Mouse (Mus musculus) G1E-ER4 (cell line): Measurements from ENCODE around the gene Top3a. TPM values are rescaled to one million over a fixed set of nuclear protein-coding genes. Genes with fewer than 3 reads are reported as not detected.
"Not testable (repeated sequence)": the region's sequence is repeated elsewhere in the genome, so short reads cannot be mapped to it uniquely, and the experiment has no call there.

Experiments
- GATA1 ChIP-seq: IDR thresholded peaks from one replicate; pipeline ENCODE4 v1.8.0; 2012; ENCODE audit warnings: low read length, inconsistent platforms
- polyA plus RNA-seq: library from polyadenylated mRNA; stranded (reverse); fragments of >175 nt; gene quantifications from 2 replicates; pipeline ENCODE4 v1.2.3, GENCODE M21; 2012

The Top3a gene
- polyA plus RNA-seq, result 5.2 and 9.2 TPM in 2 replicates

DNA sequence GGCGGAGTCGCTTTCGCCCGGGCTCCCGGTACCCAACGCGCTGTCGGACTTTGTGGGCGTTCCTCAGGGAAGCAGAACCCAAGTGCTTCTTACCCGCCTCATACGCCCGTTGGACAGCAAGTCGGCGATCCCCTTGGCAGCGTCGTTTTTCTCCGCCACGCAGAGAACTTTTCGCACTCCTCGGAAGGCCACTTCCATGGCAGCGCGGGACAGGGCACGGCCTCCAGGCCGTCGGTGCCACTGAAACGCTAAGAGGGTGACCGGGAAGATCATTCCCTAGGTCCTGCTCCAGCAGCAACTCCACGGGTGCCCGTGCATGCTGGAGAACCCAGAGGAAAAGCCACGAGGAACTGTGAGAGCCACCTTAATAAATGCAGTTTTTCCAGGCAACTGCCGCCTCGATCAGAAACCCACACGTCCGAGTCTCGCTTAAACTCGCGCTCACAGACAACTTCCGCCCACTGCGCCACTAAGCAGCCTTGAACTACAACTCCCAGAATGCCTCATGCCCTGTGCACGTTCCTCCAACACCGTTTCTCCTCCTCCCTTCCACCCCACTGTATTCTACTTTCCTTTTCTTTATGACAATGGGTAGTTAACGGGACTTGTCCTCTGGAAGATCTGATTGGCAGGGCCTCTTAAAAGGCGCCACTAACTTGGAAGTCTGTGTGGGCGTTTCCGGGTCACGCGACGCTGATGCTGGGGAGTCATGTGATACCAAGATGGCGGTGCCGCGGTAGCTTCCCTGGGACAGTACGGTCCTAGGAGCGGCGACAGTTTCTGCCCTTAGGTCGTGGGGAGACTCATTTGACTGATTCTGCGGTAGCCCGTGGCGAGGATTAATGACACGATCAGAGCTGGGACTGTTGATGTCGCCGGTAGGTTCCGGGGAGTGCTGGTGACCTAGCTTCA, at the start of gene Top3a, which contains the start of gene Smcr8:
TSS of gene Top3a (minus strand) at position 537 of the 912 bp plus-strand sequence.
TSS of gene Smcr8 (plus strand) at position 696 of the 912 bp plus-strand sequence.
- no peak for TF ChIP-seq GATA1

GRCm38 (mm10) chr11:60826700-60827099, 49.5 kb upstream of the Top3a start:
- TF ChIP-seq GATA1, result no peak

GRCm38 (mm10) chr11:60825191-60825590, 48.0 kb upstream of the Top3a start:
- TF ChIP-seq GATA1, result no peak

DNA sequence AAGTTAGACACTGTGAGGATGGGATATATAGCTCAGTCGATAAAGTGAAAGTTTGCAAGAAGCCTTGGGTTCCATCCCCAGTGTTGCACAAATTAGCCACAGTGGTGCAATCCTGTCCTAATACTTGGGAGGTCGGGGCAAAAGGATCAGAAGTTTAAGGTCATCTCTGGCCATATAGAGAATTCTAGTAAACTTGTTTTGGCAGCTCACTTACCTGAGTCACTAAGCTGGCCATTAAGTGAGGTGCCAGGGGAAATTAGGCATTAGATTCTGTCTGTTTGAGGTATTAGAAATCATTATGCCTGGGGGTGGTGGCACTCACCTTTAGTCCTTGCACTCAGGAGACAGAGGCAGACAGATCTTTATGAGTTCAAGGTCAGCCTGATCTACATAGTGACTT, 46.6 kb upstream of the Top3a start:
- TF ChIP-seq GATA1, result no peak

DNA sequence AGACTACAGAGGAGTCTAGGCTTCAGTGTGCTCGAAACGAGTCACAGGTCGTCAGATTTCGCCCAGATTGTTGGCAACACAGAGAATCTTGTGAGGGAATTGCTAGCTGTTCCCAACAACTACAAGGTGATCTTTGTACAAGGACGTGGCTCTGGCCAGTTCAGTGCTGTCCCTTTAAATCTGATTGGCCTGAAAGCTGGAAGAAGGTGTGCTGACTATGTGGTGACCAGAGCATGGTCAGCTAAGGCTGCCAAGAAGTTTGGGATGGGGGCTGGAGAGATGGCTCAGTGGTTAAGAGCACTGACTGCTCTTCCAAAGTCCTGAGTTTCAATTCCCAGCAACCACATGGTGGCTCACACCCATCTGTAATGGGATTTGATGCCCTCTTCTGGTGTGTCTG, 39.2 kb upstream of the Top3a start:
- TF ChIP-seq GATA1, result no peak

DNA sequence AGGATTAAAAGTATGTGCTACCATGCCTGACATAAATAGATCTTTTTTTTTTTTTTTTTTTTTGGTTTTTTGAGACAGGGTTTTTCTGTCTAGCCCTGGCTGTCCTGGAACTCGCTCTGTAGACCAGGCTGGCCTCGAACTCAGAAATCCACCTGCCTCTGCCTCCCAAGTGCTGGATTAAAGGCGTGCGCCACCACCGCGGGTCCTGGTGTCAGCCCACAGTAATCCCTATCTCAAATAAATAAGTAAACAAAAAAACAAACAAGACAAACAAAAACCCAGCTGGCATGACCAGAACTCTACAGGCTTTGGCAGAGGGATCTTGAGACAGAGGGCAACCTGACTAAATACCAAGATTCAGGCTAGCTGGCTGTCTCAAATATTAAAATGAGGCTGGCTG, 34.5 kb upstream of the Top3a start, which contains the start of gene Shmt1:
TSS of gene Shmt1 (minus strand) at position 101 of the 400 bp plus-strand sequence.
- TF ChIP-seq GATA1, result not testable (repeated sequence)

DNA sequence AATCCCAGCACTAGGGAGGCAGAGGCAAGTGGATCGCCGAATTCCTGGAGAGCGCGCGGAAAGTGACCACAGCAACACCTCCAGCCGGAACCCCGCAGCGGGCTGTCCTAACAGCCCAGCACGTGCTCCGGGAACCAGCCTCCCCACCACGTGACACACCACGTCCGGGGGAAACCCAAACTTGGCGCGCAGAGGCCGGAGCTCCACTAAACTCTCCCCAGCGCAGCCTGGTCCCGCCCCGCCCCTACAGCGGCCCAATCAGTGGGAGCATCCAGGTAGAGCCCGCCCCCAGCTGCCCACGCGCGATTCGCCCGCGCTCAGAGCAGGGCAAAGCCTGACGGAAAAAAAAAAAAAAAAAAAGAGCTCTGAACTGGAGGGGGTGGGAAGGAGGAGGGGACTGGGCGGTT, 33.9 kb upstream of the Top3a start:
- no peak for TF ChIP-seq GATA1

GRCm38 (mm10) chr11:60810046-60810965, 33.1 kb upstream of the Top3a start:
- TF ChIP-seq GATA1, result no peak

GRCm38 (mm10) chr11:60809546-60809945, 32.4 kb upstream of the Top3a start:
- TF ChIP-seq GATA1, result no peak

GRCm38 (mm10) chr11:60808286-60809070, 31.3 kb upstream of the Top3a start:
- TF ChIP-seq GATA1, result no peak

DNA sequence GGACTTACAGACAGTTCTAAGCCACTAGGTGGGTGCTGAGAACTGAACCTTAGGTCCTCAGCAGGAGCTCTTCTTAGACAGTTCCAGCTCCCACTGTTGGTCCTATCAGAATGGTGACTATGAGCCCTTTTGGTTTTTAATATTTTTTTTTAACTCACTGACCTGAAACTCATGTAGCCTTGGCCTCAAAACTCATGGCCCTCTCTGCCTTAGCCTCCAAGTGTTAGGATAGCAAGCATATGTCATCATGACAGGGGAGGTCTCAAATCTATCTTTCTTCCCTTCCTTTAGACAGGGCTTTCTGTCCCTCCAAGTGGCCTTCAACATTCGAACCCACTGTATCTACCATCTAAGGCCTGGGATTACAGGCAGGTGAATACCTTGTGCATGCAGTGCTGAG, 23.7 kb upstream of the Top3a start:
- TF ChIP-seq GATA1, result no peak

DNA sequence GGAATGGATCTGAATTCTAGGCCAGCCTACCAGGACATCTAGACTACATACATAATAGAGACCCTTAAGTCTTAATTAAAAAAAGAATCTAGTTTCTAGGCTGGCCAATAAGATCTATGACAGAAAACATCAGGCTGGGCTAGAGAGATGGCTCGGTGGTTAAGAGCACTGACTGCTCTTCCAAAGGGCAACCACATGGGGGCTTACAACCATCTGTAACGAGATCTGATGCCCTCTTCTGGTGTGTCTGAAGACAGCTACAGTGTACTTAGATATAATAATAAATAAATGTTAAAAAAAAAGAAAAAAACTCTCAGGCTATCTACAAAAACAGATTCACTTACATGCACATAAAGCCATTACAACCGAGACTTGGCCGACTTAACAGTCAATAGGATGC, 22.8 kb upstream of the Top3a start:
- no peak for TF ChIP-seq GATA1

DNA sequence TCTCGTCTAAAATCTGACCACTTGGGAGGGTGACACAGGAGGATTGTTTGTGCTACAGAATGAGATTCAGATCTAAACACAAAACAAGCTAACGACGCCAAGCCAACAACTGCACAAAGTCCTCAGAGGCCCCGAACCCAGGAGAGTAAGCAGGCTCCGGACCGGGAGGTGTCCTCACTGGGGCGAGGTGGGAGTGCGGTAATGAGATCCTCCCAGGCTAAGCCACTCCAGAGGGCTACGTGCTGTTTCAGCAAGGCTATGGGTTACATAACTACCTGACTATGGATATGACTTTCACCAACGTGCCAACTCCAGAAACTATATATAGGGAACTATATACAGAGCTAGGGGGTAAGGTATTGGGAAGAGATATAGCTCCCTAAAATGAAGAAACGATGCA, 19.2 kb upstream of the Top3a start:
- TF ChIP-seq GATA1, result no peak

GRCm38 (mm10) chr11:60790472-60790871, 13.3 kb upstream of the Top3a start:
- no peak for TF ChIP-seq GATA1

- TF ChIP-seq GATA1, result no peak
These were observed 10.4 kb upstream of the Top3a start for GRCm38 (mm10) chr11:60787595-60787994.
